Mouse (Mus musculus) mesoderm, embryonic 11.5 days (tissue): ENCODE data around the gene Fancb.

Experiments used
- DNase-seq: peaks from one replicate; pipeline ENCODE4 v3.0.0-alpha.2; 2012; ENCODE audit warnings: low read depth, low spot score

Gene Fancb

GRCm38 (mm10) chrX:164980193-164980775 is at the start of gene Fancb, which contains the start of gene Mospd2:
Fancb (plus strand) TSS chrX:164980592.
Mospd2 (minus strand) TSS chrX:164980375.
- DNase-seq, result peak; percentile 92

- DNase-seq, result no peak
These were observed 38.9 kb upstream of the Fancb start for GRCm38 (mm10) chrX:164941540-164941939.

- DNase-seq, result peak; percentile 2
These were observed 28.4 kb upstream of the Fancb start for GRCm38 (mm10) chrX:164951858-164952576.

- no peak for DNase-seq
These were observed 27.6 kb upstream of the Fancb start for GRCm38 (mm10) chrX:164952601-164953375.

GRCm38 (mm10) chrX:164965750-164966448 is 14.5 kb upstream of the Fancb start:
- DNase-seq, result no peak

- DNase-seq, result no peak
These were observed 9.2 kb upstream of the Fancb start for GRCm38 (mm10) chrX:164971206-164971605.

GRCm38 (mm10) chrX:164978866-164979265 is 1.5 kb upstream of the Fancb start:
- no peak for DNase-seq

GRCm38 (mm10) chrX:165003141-165003540 is 22.7 kb downstream of the Fancb start:
- DNase-seq, result no peak

- no peak for DNase-seq
These were observed 24.5 kb downstream of the Fancb start, which contains the start of gene Gm17604 for GRCm38 (mm10) chrX:165004779-165005324. Gm17604 (minus strand) TSS chrX:165004829.
